Mouse (Mus musculus) hindbrain, embryonic 12.5 days (tissue): Measurements from ENCODE around the gene Lipt2. TPM values are rescaled to one million over a fixed set of nuclear protein-coding genes. Genes with fewer than 3 reads are reported as not detected.

ENCODE experiments used
- ATAC-seq: fragments of 200-750 bp; cut with Nextera tagmentation; 2 replicates; pipeline ENCODE4 v1.8.0; 2017; ENCODE audit warnings: moderate TSS enrichment; ENCODE audit not compliant: low FRiP score
- H3K27ac ChIP-seq: fragments of 300-500 bp; sonication (generic); 2 replicates; pipeline ENCODE4 v1.5.1; 2016; ENCODE audit warnings: mild to moderate bottlenecking
- H3K27me3 ChIP-seq: fragments of 300-500 bp; sonication (generic); 2 replicates; pipeline ENCODE4 v1.6.1; 2016; ENCODE audit warnings: mild to moderate bottlenecking
- H3K36me3 ChIP-seq: fragments of 300-500 bp; sonication (generic); 2 replicates; pipeline ENCODE4 v1.6.1; 2016; ENCODE audit warnings: mild to moderate bottlenecking
- H3K4me1 ChIP-seq: fragments of 300-500 bp; sonication (generic); 2 replicates; pipeline ENCODE4 v1.6.1; 2016
- H3K4me2 ChIP-seq: fragments of 300-500 bp; sonication (generic); replicated peaks from 2 replicates; pipeline ENCODE4 v1.6.1; 2016; ENCODE audit warnings: mild to moderate bottlenecking
- H3K4me3 ChIP-seq: fragments of 300-500 bp; sonication (generic); 2 replicates; pipeline ENCODE4 v1.5.1; 2016; ENCODE audit warnings: mild to moderate bottlenecking
- H3K9ac ChIP-seq: fragments of 300-500 bp; sonication (generic); 2 replicates; pipeline ENCODE4 v1.6.1; 2016; ENCODE audit warnings: mild to moderate bottlenecking, moderate library complexity
- H3K9me3 ChIP-seq: fragments of 300-500 bp; sonication (generic); replicated peaks from 2 replicates; pipeline ENCODE4 v1.6.1; 2016; ENCODE audit warnings: mild to moderate bottlenecking
- WGBS: fragments of 180-500 bp; shearing (Covaris S2); methylation state at CpG from one replicate; pipeline ENCODE4 v1.1.7; 2016; 5-methylcytosine and 5-hydroxymethylcytosine counted together
- polyA plus RNA-seq: library from polyadenylated mRNA; unstranded; fragments of >200 nt; fragmentation: Nextera tagmentation; extraction: Ambion mirVana; gene quantifications from 2 replicates; pipeline ENCODE4 v1.2.1, GENCODE M21; 2016

The Lipt2 gene
- polyA plus RNA-seq, 1 experiment from 2014 or later: 17.9 TPM

- 93% methylated on average over 2 of the region's 2 CpGs for WGBS
- no peak overlapping the region for H3K4me2 ChIP-seq
- H3K27me3 ChIP-seq: no peaks in the 10 kb centered on the region
- H3K9me3 ChIP-seq: no peaks in the 10 kb centered on the region
- ATAC-seq: no peak
- H3K4me1 ChIP-seq: no peaks in the 10 kb centered on the region
- no peak overlapping the region for H3K4me3 ChIP-seq
- H3K27ac ChIP-seq: no peak overlapping the region
- H3K36me3 ChIP-seq: no peaks in the 10 kb centered on the region
- H3K9ac ChIP-seq: no peak overlapping the region
Measured at GRCm38 (mm10) chr7:100206144-100206543, 47.1 kb downstream of the Lipt2 start.

DNA sequence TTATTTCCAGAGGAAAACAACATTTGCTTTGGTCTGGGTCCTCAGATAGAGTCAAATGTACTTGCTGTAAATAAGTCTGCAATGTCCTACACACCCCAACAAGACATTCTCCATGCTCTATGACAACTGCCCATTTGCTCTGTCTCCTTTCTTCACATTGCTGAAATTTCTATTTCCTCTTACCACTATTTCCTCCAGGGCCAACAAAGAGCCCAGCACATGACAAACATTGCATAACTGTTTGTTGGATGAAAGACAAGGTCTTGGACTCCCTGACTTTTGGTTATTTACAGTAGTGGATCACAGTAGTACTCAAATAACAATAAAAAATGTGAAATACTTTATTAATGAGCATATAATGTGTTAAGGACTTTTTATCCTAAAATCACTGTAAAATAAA is 48.8 kb downstream of the Lipt2 start:
- Histone ChIP-seq H3K36me3 (no peaks in the 10 kb centered on the region), H3K27ac (no peak overlapping the region), H3K4me1 (no peaks in the 10 kb centered on the region), H3K4me2 (no peak overlapping the region), H3K9ac (no peak overlapping the region), H3K4me3 (no peak overlapping the region), H3K27me3 (no peaks in the 10 kb centered on the region), H3K9me3 (no peaks in the 10 kb centered on the region)
- ATAC-seq: no peak

Other genes with a start within 250 kb of the Lipt2 start
- 6.7 and 7.0 TPM in 2 replicates for gene Rnf169, start 178.8 kb upstream of the Lipt2 start, polyA plus RNA-seq
- gene Chrdl2, start 153.1 kb upstream of the Lipt2 start, polyA plus RNA-seq: 0.34 and 0.42 TPM in 2 replicates
- gene Pold3, start 37.7 kb upstream of the Lipt2 start, polyA plus RNA-seq: 64.9 and 70.2 TPM in 2 replicates
- 3.2 and 4.7 TPM in 2 replicates for gene Kcne3, start 17.2 kb downstream of the Lipt2 start, polyA plus RNA-seq
- 11.2 and 13.0 TPM in 2 replicates for gene Pgm2l1, start 68.1 kb downstream of the Lipt2 start, polyA plus RNA-seq
- gene P4ha3, start 126.2 kb downstream of the Lipt2 start, polyA plus RNA-seq: 12.6 and 13.2 TPM in 2 replicates
- gene C2cd3, start 213.0 kb downstream of the Lipt2 start, polyA plus RNA-seq: 33.2 and 37.4 TPM in 2 replicates
- gene Ppme1, start 213.0 kb downstream of the Lipt2 start, polyA plus RNA-seq: 102 and 111 TPM in 2 replicates